Mouse (Mus musculus) gastrocnemius, postnatal 10 days (tissue): ENCODE results near the gene Nmi. TPM values are rescaled to one million over a fixed set of nuclear protein-coding genes. Genes with fewer than 3 reads are reported as not detected.
"Not testable (repeated sequence)": the region's sequence is repeated elsewhere in the genome, so short reads cannot be mapped to it uniquely, and the experiment has no call there.

ENCODE experiments used
- DNase-seq: peaks from one replicate; pipeline ENCODE4 v3.0.0; 2021; ENCODE audit warnings: mixed read lengths
- long read RNA-seq, 2 experiments: library from polyadenylated mRNA; stranded (forward); transcript quantifications; one replicate each; pipeline ENCODE4 v2.0.0; 2021
- total RNA-seq, 2 experiments: library from RNA; stranded (reverse); gene quantifications; 2 replicates each; pipeline ENCODE4 v1.2.3; 2021

The Nmi gene
- total RNA-seq, result 1 to 10 TPM; 4.9 to 5.9 TPM
- long read RNA-seq, experiment 1, partial matches to known transcripts, result 2 of 4 reads
- long read RNA-seq, experiment 1, other reads (novel, unspliced or antisense), result 1 of 4 reads
- long read RNA-seq, experiment 2, partial matches to known transcripts, result 2 of 8 reads
- long read RNA-seq, experiment 2, other reads (novel, unspliced or antisense), result 0 of 8 reads

DNA sequence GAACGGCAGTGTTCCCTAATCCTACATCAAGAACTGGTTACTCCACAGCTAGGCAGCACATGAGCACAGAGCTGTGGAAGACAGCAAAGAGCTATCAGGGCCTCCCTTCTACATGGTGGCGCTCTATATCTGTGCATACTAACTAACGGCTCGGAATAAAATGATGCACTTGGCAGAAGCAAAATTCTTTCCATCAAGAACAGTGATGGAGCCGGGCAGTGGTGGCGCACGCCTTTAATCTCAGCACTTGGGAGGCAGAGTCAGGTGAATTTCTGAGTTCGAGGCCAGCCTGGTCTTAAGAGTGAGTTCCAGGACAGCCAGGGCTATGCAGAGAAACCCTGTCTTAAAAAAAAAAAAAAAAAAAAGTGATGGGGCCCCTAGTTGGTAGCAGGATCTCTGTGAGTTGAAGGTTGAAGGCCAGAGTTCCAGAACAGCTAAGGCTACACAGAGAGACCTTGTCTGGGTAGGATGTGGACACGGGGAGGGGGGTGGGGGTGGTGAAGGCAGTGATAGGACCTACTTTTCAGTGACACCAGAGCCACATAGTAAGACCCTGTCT lies at the start of gene Nmi:
TSS of gene Nmi (minus strand) at position 85 of the 559 bp plus-strand sequence.
- no peak for DNase-seq

DNA sequence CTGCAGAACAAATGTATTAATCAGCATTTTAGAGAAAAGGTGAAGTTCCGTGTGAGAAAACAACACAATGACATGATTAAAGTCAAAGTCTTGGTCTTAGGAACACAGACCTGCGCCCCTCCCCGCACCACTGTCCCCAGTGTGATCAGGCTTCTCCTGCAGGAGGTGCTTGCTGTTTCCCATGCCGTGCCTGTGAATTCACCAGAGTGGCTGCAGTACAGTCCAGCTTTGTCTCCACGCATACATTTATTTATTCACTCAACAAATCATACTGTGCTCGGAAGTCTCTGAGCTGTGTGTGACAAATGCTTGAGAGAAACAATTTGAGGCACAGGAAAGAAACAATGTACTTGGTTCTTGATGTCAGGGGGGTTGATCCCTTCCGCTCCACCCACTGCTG lies 43.1 kb upstream of the Nmi start:
- no peak for DNase-seq

DNA sequence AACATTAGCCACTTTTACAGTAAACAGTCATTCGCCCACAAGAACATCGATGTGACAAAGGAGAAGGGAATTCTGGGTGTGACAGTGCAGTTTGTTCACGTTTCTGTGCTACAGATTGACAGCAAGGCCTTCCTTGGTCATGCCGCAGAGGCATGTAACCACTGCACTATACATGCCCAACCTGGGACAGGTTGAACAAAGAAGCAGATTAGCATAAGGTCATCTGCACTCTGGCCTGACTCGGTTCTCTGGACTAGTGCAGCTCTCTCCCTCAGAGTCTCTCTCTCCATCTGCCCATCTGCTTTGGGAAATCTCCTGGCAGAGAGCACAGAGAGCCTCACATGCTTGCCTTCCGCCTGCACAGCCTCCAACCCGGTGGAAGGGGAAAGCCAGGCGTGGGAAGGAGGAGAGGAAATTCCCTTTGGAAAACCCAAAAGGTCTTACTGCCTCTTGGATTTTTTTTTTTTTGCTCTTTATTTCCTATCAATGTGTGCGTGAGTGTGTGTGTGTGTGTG lies 40.1 kb upstream of the Nmi start:
- peak; percentile 17 for DNase-seq

DNA sequence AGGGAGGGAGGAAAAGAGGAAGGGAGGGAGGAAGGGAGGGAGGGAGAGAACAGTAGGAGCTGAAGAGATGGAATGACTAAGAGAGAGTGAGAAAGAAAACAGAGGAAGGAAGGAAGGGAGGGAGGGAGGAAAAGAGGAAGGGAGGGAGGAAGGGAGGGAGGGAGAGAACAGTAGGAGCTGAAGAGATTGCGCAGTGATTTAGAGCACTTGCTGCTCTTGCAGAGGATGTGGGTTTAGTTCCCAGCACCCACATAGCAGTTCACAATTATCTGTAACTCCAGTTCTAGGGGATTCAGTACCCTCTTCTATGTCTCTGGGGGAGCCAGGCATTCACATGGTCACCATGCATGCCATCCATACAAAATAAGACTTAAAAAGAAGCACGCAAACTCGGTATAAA lies 38.5 kb upstream of the Nmi start:
- DNase-seq, result not testable (repeated sequence)

DNA sequence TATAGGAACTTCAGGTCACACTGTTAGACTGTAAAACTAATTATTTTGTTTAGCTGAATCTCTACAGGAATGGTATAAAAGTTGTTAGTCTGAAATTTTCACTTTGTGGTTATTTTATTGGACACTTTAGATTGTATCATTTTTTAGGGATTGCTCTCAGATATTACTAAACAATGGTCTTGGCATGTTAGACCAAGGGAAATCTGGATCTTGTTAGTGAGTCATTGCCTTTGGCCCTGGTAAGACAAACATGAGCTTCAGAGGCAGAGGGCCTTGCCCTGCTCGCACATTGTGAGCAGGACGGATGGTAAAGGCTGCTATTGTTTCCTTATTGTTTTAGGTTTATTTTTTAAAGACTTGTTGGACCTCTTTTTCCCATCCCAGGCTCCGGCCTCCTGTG lies 33.1 kb upstream of the Nmi start:
- no peak for DNase-seq

DNA sequence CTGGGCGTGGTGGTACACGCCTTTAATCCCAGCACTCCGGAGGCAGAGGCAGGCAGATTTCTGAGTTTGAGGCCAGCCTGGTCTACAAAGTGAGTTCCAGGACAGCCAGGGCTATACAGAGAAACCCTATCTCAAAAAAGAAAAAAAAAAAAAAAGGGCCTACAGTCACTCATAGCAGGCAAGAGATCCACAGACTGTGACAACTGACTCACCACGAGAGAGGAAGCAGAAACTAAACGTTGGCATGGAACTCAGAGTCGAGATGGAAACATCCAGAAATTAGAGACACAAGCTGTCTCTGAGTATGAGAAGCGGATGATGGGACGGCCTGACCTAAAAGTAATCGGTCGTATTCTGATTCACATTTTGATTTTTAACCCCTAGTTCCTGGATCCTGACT lies 29.0 kb upstream of the Nmi start:
- not testable (repeated sequence) for DNase-seq

DNA sequence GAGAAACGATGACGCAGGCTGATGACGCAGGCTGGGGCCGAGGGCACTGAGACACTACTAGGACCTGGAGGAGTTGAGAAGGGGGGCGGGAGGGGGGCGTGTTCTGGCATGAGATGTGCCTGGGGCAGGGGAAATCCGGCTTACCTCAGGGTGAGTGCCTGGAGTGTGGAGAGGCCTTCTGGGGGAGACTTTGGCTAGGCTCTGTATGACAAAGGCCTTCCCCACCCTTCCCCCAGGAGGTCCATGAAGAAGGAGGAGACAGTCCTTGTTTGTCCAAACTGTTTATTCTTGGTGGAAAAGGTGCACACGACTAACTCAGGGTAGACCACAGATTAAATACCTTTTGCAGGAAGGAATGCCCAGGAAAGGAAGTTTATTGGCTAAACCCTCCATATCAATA lies 28.2 kb upstream of the Nmi start:
- no peak for DNase-seq

DNA sequence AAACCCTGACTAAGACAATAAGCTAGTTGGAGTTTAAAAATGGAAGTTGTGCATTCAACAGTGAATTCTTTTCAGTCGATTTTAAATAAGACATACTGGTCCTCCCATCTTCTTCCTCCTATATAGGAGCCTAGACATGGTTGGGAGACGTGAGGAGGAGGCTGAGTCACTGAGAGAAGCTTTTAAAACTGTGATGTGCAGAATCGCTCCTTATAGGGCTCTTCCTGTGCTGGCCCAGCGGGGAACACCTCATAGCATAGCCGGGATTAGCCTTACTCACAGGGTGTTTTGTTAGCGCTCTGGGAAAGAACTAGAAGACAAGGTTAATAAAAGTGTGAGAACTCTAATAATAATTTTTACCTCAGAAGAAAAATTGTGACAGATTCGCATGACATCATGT lies 26.7 kb upstream of the Nmi start:
- DNase-seq, result no peak

DNA sequence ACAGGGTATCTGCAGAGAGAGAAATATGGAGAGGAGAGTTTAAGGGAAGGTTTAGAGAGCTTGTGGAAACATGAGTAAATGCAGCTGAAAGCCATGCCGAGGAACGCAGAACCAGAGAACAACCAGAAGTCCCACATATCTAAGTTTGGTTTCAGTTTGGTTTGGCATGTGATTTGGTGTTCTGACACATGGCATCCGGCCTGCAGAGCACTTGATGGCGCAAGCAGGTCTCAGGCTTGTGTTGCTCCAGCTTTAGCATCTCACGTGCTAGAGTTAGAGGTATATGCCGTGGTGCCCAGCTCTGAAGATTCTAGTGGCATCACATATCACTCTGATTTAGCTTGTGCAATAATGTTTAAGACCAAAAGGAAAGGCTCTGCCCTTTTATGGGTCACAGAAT lies 18.2 kb upstream of the Nmi start:
- DNase-seq, result no peak

DNA sequence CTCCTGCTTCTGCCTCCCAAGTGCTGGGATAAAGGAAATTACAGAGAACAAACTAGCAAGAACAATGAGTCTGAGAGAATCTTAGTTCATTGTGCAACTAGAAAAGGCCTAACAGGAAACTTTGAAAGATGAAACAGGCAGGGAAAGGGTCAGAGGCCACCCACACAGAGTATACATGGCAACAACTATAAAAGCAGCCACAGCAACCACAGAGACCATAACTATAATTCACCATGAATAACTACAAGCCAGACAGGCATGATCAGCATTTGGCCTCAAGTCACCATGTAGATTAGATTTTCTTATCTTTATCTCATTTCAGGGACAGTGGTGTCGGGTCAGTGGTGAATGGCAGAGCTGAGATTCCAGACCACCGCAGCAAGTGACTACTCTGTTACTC lies 16.3 kb upstream of the Nmi start:
- no peak for DNase-seq

DNA sequence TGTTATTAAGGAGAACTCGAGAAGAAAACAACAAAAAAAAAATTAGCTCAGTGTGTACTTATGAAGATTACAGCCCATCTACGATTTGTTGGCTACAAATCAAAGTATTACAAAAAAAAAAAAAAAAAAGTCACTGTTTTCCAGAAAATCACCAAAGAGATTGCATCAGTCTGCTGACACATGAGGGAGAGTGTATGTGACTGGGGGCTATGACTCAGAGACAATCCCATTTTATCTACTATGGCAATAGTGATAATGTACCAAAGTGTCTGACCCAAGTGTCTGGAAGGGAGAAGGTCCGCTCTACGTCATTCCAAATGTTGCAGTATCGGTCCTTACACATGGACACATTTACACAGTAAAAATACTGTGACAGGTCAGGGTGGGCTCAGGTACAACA lies 13.4 kb upstream of the Nmi start:
- no peak for DNase-seq

DNA sequence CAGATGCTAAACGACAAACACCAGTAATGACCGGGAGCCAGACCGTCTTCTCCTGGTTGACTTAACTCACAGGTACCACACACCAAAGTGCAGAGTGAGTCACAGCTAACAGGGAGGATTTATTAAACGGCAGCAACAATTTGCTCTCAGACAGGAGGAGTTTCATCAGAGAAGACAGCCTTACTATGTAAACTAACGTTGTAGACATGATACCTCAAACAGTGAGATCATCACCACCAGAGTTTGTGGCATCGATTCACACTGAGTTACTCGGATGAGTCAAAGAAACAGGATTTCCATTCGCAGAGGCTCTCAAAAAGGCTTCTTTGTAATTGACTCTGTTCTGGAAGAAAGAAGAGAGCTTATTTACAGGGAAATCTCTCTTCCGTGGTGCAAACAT lies 12.9 kb upstream of the Nmi start:
- no peak for DNase-seq

DNA sequence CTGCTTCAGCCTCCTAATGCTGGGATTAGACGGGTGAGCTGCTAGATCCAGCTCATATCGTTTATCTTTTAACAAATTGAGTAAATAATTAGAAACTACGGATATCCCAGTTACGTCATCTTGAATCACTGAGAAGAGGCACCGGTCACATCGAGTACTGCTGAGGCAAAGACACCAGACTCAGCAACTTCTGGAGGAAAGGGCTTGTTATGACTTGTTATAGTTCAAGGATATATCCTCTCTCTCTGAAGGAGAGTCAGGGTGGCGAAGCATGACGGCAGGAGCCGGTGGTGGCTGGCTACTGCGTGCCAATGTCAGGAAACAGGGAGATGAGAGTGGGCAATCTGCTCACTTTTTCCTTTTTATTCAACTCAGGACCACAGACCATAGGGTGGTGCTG lies 11.9 kb upstream of the Nmi start:
- no peak for DNase-seq

DNA sequence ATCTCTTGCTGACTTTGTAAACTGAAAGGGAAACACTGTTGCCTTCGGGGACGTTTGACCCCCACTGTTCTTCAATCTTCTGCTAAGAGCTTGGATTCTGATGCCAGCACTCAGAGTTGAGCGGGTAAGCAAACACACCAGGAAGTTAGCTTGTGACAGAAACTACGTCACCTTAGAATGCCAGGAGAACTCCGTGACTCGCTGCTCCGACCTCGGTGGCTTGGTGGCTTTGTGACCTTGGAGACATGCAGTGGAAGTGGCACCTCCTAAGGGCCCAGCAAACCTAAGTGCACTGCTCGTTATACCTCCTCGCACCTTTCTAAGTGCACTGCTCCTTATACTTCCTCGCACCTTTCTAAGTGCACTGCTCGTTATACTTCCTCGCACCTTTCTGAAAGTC lies 9.0 kb upstream of the Nmi start:
- DNase-seq, result no peak

DNA sequence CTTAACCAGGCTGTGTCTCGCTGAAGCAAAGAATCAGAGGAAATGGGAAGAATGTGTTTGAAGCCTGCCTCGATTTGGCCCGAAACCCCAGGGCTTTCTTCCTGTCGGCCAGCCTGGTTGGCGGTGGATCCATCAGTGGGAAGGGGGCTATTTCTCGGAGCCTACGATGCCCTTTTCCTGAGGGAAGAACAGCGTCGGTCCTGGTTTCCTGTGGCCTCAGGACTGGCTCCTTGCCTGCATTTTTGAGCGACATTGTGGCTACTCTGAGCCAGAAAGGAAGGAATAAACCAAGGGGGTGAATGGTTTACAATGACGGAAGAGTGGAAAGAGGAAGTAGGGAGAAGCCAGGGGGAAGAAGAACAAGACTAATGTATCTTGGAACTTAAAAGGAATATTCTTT lies 8.3 kb upstream of the Nmi start:
- peak; percentile 9 for DNase-seq

DNA sequence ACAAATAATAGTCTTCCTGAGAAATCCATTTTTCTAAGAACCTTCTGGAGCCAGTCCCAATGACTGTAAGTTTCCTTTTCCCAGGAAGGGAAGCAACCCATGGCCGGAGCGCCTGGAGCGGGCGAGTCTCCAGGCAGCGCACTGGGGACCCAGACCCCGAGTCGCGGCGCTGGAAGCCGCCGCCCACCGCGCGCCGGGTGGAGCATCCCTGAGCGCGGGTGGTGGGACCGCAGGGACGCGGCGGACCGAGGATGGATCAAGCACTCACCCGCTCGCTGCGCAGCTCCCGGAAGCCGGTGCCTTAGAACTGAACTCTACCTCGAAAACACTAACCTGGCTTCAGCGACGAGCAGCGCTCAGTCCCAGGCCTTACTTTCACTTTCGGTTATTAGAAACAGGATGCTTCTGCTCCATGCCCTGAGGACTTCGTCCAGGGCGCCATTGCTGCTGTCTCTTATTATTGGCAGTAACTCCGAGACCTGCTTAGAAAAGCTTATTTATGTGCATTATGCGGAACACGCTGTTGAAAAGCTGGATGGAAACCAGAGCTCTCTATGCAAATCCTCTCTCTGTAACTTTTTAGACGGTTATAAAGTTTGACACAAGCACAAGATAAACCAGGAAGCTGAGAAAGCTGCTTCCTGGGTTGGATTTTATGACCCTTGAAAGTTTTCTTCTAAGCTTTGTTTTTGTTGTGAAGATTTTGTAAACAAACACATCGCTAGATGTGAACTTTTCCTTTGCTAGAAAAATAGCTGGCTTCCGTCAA lies 469 bp downstream of the Nmi start:
- DNase-seq, result peak; percentile 63

DNA sequence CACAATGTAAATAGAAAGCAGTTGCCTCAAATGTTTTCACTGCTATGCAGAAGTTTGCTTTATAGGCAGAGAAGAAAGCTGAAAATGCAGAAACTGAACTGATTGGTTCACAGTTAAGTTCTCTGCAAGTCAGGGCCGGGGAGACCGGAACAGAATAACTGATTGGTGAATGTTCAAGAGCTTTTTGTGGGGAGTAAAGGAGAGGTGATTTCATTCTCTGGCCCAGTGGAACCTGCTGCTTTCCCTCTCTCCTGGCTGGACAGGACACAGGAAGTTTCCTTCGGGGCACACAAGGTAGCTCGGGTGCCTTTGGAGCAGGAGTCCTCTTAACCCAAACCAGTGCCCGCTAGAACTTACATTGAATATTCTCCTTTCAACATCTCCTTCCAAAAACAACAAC lies 1.2 kb downstream of the Nmi start:
- peak; percentile 11 for DNase-seq

DNA sequence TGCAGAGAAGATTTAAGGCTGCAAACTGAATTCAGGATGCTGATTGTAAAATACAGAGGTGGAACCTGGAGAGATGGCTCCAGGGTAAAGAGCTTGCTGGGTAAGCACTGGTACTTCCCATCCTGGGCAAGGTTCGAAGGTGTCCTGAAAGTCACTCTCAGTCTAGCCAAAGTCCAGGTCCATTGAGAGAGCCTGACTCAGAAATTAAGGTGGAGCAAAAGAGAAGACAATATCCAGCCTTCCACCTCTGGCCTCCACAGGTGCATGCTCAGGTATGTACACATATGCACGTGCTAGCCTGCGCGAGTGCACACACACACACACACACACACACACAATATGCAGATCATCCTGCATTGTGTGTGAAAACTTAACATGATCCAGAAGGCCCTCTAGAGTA lies 2.4 kb downstream of the Nmi start:
- no peak for DNase-seq

DNA sequence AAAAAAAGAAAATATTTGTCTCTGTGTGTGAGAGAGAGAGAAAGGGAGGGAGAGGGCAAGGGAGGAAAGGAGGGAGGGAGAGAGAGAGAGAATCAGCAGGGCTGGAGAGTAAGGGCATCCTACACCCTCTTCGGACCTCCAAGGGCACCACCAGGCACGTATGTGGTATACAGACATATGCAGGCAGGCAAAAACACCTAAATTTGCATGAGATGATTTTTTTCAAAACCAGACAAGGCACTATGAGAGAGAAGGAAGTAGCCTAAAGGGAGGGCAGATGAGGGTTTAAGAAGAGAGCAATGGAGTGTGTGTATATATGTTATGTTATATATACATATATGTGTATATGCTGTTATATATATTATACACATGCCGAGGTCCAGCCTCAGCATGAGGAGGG lies 6.0 kb downstream of the Nmi start:
- no peak for DNase-seq

DNA sequence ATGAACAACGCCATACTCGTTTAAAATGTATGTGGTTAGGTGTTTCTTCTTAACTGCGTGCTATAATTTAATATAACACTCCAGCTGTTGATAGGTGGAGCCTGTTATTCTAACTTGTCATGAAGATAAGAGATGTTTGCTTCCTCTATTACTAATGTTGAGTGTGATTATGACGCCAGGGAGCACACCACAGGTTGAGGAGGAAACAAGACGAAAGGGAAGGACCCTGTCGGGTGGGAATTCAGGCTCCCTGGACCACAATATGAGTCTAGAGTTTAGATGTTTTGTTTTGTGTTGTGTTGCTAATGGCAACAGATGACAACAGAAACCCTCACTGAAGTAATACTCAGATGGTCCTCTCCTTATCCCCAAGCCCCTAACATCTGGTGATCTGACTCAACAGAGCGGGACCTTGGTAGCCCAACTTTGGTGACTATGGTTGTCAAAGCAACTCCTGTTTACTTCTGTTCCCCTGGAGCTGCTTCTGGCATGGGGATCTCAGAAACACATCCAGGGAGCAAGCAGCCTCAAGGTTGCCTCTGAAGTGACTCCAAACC lies 19.6 kb downstream of the Nmi start:
- DNase-seq, result no peak

DNA sequence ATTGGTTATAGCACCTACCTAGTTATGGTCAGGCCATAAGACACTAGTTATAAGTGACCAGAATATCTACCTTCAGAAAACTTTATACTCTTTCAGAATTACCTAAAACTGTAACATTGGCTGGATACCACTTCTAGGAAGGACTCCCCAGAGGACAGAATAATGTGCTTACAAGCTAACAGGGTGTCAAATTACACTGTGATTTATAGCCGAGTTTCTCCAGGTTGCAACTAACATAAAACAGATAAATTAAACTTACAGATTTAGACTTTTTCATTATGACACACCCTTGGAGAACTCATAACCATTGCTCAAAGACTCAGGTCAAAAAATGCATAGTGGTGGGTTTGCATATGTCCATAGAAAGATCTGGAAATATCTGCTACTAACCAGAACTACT lies 22.4 kb downstream of the Nmi start:
- DNase-seq, result no peak

DNA sequence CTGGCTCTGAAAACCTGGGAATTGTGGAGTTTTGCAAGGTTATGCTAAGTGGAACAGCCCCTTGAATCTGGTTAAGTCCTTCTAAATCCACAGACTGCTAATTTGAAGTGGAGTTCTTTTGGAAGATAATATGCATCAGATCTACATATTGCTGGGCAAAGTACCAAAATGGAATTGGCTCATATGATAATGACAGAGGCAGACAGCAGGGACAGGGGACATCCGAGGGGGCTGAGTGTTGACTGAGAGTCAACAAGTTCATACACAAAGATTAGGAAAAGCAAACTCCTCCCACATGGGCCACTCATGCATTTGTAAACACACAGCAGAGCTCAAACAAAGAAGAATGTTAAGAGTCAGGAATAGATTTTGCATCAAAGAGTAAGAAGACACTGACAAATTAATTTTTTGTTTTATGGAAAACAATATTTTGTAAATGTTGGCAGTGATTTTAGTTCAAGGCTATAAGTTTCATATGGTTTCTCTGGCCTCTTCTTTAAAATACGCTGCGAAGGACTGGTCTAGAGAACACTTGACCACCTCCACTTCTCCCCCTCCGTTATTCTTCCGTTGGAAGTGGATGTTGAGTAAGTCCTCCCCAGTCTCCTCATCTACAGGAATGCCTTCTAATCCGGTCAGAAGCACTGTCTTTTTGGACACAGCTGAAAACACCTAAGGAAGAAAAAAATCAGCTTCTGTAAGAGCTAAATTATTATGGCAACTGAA lies 25.0 kb downstream of the Nmi start:
- no peak for DNase-seq

DNA sequence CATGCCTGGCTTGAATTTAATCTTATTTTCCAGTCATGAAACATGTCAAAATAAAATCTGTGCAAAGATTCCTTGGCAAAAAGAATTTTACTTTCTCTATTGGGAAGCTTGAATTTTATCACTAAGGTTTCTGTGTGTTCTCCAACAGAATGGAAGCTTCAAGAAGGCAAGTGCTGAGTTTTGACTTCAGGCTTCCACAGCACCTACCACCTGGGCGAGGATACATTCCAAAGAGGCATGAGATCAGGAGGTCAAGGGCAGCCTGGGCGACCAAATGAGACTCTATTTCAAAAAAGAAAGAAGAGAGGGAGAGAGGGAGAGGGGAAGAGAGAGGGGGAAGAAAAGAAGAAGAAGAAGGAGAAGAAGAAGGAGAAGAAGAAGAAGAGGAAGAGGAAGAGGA lies 27.5 kb downstream of the Nmi start:
- no peak for DNase-seq
